Mouse (Mus musculus): ENCODE results near the gene 4930451I11Rik. TPM values are rescaled to one million over a fixed set of nuclear protein-coding genes. Genes with fewer than 3 reads are reported as not detected.

The 4930451I11Rik gene
- total RNA-seq, 1 experiment: not detected

GRCm38 (mm10) chr7:126823940-126824339 is 7.5 kb downstream of the 4930451I11Rik start:
- H3K4me1 ChIP-seq (ENCODE audit: control insufficient read depth in 2 of 2, insufficient read depth in 2 of 2, low read length in 2 of 2, poor library complexity in 1 of 2): peaks cover 2 to 14% of the 10 kb centered on the region in 2 experiments; a peak in 1 of 4 replicates
- H3K9ac ChIP-seq (ENCODE audit: insufficient read depth, low read depth, low read length, poor library complexity, severe bottlenecking): no peak overlapping the region
- TF ChIP-seq MAFK (IDR thresholded peaks at IDR 0.05; ENCODE audit: insufficient read depth, low read depth, low read length) (no peak), CHD2 (IDR thresholded peaks at IDR 0.05; ENCODE audit: low read depth, low read length) (no peak)
- H3K27ac ChIP-seq (ENCODE audit: insufficient read depth, low read depth, low read length, poor library complexity, severe bottlenecking): no peak overlapping the region
- no peak for DNase-seq (ENCODE audit: low read depth, low spot score)
- H3K4me3 ChIP-seq (ENCODE audit: insufficient read depth in 1 of 2, low read depth in 1 of 2, low read length in 2 of 2, poor library complexity in 1 of 2, severe bottlenecking in 1 of 2): peak overlapping the region; percentile 1 to 71; a peak in 2 of 4 replicates
- in situ Hi-C loops (cut with MboI; ENCODE audit: low sequenced_read_pairs in 2 of 2, unreplicated experiment in 2 of 2): no loop called here
- H3K36me3 ChIP-seq (ENCODE audit: control insufficient read depth, insufficient read depth, low read length, poor library complexity, severe bottlenecking): no peaks in the 10 kb centered on the region
- no peaks in the 10 kb centered on the region for H3K9me3 ChIP-seq (ENCODE audit: control insufficient read depth, insufficient read depth, low read depth, low read length)

DNA sequence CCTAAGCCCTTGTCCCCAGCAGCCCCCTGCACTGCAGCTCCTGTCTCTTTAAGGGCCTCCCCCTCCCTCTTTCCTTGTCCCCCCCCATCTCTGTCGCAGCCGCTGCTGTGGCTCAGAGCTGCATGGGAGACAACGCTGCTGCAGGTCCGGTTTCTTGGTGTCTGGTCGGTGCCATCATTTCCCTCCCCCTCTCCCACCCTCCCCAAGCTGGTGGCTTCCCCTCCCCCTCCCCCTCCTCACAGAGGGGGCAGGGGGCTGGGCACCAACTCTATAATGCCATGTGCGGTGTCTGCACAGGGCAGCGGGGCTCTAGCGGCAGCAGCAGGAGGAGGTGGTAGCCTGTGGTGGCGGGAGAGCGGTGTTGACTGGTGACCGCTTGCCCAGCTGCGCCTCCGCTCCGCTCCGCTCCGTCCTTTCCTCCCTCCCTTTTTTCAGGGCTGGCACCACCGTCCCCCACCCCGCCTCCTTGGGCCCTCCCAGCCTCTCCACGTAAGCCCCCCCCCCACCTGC is 8.2 kb downstream of the 4930451I11Rik start:
- DNase-seq (ENCODE audit: low read depth, low spot score): no peak
- TF ChIP-seq ZC3H11A (IDR thresholded peaks at IDR 0.05; ENCODE audit: borderline replicate concordance, low read depth, low read length) (no peak), MAFK (IDR thresholded peaks at IDR 0.05; ENCODE audit: insufficient read depth, low read depth, low read length) (no peak), ZNF384 (IDR thresholded peaks at IDR 0.05; ENCODE audit: low read depth, low read length) (no peak), CHD2 (IDR thresholded peaks at IDR 0.05; ENCODE audit: low read depth, low read length) (no peak), HCFC1 (IDR thresholded peaks at IDR 0.05; ENCODE audit: borderline replicate concordance, insufficient read depth, low read length) (no peak)
- peak overlapping the region; percentile 49; the same call in 1 of the 2 replicates for H3K9ac ChIP-seq (ENCODE audit: insufficient read depth, low read depth, low read length, poor library complexity, severe bottlenecking)
- peak overlapping the region; percentile 26 to 71; a peak in 3 of 4 replicates for H3K4me3 ChIP-seq (ENCODE audit: insufficient read depth in 1 of 2, low read depth in 1 of 2, low read length in 2 of 2, poor library complexity in 1 of 2, severe bottlenecking in 1 of 2)
- no peaks in the 10 kb centered on the region for H3K9me3 ChIP-seq (ENCODE audit: control insufficient read depth, insufficient read depth, low read depth, low read length)
- no peaks in the 10 kb centered on the region for H3K36me3 ChIP-seq (ENCODE audit: control insufficient read depth, insufficient read depth, low read length, poor library complexity, severe bottlenecking)
- no peak overlapping the region for H3K27ac ChIP-seq (ENCODE audit: insufficient read depth, low read depth, low read length, poor library complexity, severe bottlenecking)
- H3K4me1 ChIP-seq (ENCODE audit: control insufficient read depth in 2 of 2, insufficient read depth in 2 of 2, low read length in 2 of 2, poor library complexity in 1 of 2): peaks cover 2 to 9% of the 10 kb centered on the region in 2 experiments; a peak in 1 of 4 replicates
- in situ Hi-C loops (cut with MboI; ENCODE audit: low sequenced_read_pairs in 2 of 2, unreplicated experiment in 2 of 2): no loop called here

DNA sequence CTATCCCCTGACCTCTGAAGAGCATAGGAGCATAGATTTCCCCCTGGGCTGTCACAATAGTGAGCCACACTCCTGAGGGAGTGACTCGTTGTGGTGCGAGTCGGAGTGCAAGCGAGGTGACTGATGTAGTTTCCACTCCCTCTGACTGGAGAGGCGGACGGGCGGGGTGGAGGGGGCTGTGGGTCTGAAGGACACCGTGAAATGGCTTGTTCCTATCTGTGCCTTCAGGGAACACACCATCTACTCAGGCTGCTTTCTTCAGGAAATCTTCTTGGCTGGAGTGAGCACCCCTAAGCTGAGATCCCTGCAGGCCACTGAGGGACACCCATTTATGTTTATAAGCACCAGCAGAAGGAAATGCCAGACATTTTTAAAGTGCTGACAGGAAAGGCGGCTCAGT is 8.7 kb downstream of the 4930451I11Rik start:
- no peak overlapping the region for H3K9ac ChIP-seq (ENCODE audit: insufficient read depth, low read depth, low read length, poor library complexity, severe bottlenecking)
- in situ Hi-C loops (cut with MboI; ENCODE audit: low sequenced_read_pairs in 2 of 2, unreplicated experiment in 2 of 2): no loop called here
- TF ChIP-seq MAFK (IDR thresholded peaks at IDR 0.05; ENCODE audit: insufficient read depth, low read depth, low read length): no peak
- peaks cover 2 to 9% of the 10 kb centered on the region in 2 experiments; a peak in 1 of 4 replicates for H3K4me1 ChIP-seq (ENCODE audit: control insufficient read depth in 2 of 2, insufficient read depth in 2 of 2, low read length in 2 of 2, poor library complexity in 1 of 2)
- no peak overlapping the region for H3K27ac ChIP-seq (ENCODE audit: insufficient read depth, low read depth, low read length, poor library complexity, severe bottlenecking)
- no peak overlapping the region; a peak in 1 of 4 replicates for H3K4me3 ChIP-seq (ENCODE audit: insufficient read depth in 1 of 2, low read depth in 1 of 2, low read length in 2 of 2, poor library complexity in 1 of 2, severe bottlenecking in 1 of 2)
- H3K36me3 ChIP-seq (ENCODE audit: control insufficient read depth, insufficient read depth, low read length, poor library complexity, severe bottlenecking): no peaks in the 10 kb centered on the region
- no peaks in the 10 kb centered on the region for H3K9me3 ChIP-seq (ENCODE audit: control insufficient read depth, insufficient read depth, low read depth, low read length)
- no peak for DNase-seq (ENCODE audit: low read depth, low spot score)

DNA sequence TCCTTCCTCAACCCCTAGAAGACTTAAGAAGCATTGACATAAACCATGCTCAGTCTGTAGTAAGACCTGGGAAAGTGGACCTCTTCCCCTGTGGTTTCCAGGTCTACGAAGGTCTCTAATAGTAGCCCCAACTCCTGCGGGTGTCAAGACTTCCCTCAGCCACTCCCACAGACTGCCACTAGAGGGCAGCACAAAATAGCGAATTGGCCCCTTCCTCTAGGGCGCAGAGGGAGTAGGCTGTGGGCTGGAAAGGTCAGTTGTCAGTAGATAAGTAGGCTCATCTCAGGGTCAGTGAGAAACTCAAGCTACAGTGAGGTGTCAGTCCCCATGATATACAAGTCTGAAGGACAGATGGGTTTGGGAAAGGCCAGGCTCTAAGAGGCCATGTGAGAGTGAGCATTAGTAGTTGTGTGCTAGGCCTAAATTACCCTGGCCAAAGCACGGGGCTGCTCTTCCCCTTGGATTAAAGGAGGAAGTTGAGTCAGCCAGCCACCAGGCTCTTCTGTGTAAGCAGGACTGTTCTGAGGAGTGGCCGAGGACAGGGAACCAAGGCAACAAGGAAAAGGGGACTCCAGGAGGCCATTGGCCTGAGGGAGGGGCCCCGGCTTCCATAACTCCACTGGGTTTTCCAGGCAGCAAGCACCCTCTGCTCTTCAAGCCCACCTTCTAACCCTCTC is 9.5 kb downstream of the 4930451I11Rik start:
- Histone ChIP-seq H3K36me3 (ENCODE audit: control insufficient read depth, insufficient read depth, low read length, poor library complexity, severe bottlenecking) (no peaks in the 10 kb centered on the region), H3K4me3 (ENCODE audit: insufficient read depth in 1 of 2, low read depth in 1 of 2, low read length in 2 of 2, poor library complexity in 1 of 2, severe bottlenecking in 1 of 2) (no peak overlapping the region), H3K9me3 (ENCODE audit: control insufficient read depth, insufficient read depth, low read depth, low read length) (no peaks in the 10 kb centered on the region), H3K4me1 (ENCODE audit: control insufficient read depth in 2 of 2, insufficient read depth in 2 of 2, low read length in 2 of 2, poor library complexity in 1 of 2) (peaks cover 2 to 9% of the 10 kb centered on the region in 2 experiments; a peak in 1 of 4 replicates), H3K9ac (ENCODE audit: insufficient read depth, low read depth, low read length, poor library complexity, severe bottlenecking) (no peak overlapping the region), H3K27ac (ENCODE audit: insufficient read depth, low read depth, low read length, poor library complexity, severe bottlenecking) (no peak overlapping the region)
- peak; percentile 78 for DNase-seq (ENCODE audit: low read depth, low spot score)
- TF ChIP-seq ZNF384 (IDR thresholded peaks at IDR 0.05; ENCODE audit: low read depth, low read length) (no peak), CHD2 (IDR thresholded peaks at IDR 0.05; ENCODE audit: low read depth, low read length) (no peak), MAFK (IDR thresholded peaks at IDR 0.05; ENCODE audit: insufficient read depth, low read depth, low read length) (no peak), ZC3H11A (IDR thresholded peaks at IDR 0.05; ENCODE audit: borderline replicate concordance, low read depth, low read length) (peak; percentile 62), HCFC1 (IDR thresholded peaks at IDR 0.05; ENCODE audit: borderline replicate concordance, insufficient read depth, low read length) (no peak)
- in situ Hi-C loops (cut with MboI; ENCODE audit: low sequenced_read_pairs in 2 of 2, unreplicated experiment in 2 of 2): no loop called here

- Histone ChIP-seq H3K36me3 (ENCODE audit: control insufficient read depth, insufficient read depth, low read length, poor library complexity, severe bottlenecking) (no peaks in the 10 kb centered on the region), H3K9ac (ENCODE audit: insufficient read depth, low read depth, low read length, poor library complexity, severe bottlenecking) (no peak overlapping the region), H3K4me3 (ENCODE audit: insufficient read depth in 1 of 2, low read depth in 1 of 2, low read length in 2 of 2, poor library complexity in 1 of 2, severe bottlenecking in 1 of 2) (no peak overlapping the region), H3K27ac (ENCODE audit: insufficient read depth, low read depth, low read length, poor library complexity, severe bottlenecking) (no peak overlapping the region), H3K4me1 (ENCODE audit: control insufficient read depth in 2 of 2, insufficient read depth in 2 of 2, low read length in 2 of 2, poor library complexity in 1 of 2) (peaks cover 3 to 11% of the 10 kb centered on the region in 2 experiments; a peak in 2 of 4 replicates), H3K9me3 (ENCODE audit: control insufficient read depth, insufficient read depth, low read depth, low read length) (no peaks in the 10 kb centered on the region)
- in situ Hi-C loops (cut with MboI; ENCODE audit: low sequenced_read_pairs in 2 of 2, unreplicated experiment in 2 of 2): no loop called here
- DNase-seq (ENCODE audit: low read depth, low spot score): no peak
- TF ChIP-seq MAFK (IDR thresholded peaks at IDR 0.05; ENCODE audit: insufficient read depth, low read depth, low read length): no peak
- no peak for TF ChIP-seq HCFC1 (IDR thresholded peaks at IDR 0.05; ENCODE audit: borderline replicate concordance, insufficient read depth, low read length)
- no peak for TF ChIP-seq ZC3H11A (IDR thresholded peaks at IDR 0.05; ENCODE audit: borderline replicate concordance, low read depth, low read length)
- TF ChIP-seq ZNF384 (IDR thresholded peaks at IDR 0.05; ENCODE audit: low read depth, low read length): peak; percentile 82
Measured at GRCm38 (mm10) chr7:126818818-126819217, 12.6 kb downstream of the 4930451I11Rik start.

Data from ES-E14 (cell line).